Mouse (Mus musculus) fibroblast of lung, adult 2 months (primary cell): Measurements from ENCODE around the gene Dusp12.

Experiments
- DNase-seq: peaks from one replicate; pipeline ENCODE4 v3.0.0-alpha.2; 2011; ENCODE audit warnings: low read depth

Dusp12 gene

DNA sequence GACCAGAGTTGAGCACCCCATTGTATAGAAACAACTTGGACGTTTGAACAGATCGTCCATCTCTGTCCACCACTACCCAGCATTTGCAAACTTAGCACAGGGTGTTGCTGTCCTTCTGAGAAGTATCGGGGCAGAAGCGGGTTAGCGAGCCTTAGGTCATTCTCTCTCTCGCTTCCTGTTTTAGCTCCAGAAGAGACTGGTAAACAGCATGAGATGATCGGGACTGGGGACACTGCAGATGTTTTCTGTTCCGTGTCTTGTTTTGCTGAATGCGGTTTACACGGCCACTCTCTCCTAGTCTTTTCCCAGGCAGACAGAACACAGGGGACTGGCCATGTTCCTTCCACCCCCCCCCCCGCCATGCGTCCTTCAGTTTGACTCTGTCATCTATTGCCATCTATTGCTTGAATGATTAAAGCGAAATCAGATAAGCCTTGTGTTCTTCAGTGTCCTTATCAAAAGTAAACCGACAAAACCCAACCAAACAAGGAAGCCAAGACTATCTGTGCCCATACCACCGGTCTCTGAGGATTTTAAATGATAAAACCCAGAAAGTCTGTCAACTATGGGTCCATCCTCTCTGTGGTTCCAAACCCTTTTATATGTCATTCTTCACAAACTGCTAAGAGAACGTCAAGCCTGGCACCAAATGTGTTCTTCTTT, 13.2 kb upstream of the Dusp12 start:
- no peak for DNase-seq

DNA sequence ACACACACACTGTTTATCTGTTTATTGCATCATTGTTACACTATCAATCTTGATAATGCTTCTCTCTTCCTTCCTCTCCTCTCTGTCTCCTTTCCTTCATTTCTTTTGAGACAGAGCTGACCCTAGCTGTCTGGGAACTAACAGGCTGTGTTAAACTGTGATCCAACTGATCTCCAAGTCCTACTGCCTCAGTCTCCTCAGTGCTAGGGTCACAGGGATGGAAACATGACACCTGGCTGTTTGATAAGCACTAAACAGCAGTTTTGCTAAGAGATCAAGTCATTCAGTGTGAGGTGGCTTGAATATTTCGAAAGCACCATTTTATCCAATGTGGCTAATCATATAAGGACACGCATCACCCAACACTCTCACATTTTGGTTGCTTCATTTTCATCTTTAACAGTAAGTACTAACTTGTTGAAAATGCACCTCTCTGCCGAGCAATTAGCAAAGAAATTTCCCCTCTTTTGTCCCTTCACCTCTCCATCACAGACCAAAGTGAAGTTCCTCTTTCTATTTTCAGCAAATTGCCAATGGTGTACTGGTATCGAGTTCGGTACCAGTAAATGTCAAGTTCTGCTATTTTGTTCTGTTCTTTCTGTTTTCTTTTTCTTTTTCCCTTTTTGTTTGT, 11.4 kb upstream of the Dusp12 start:
- no peak for DNase-seq

DNA sequence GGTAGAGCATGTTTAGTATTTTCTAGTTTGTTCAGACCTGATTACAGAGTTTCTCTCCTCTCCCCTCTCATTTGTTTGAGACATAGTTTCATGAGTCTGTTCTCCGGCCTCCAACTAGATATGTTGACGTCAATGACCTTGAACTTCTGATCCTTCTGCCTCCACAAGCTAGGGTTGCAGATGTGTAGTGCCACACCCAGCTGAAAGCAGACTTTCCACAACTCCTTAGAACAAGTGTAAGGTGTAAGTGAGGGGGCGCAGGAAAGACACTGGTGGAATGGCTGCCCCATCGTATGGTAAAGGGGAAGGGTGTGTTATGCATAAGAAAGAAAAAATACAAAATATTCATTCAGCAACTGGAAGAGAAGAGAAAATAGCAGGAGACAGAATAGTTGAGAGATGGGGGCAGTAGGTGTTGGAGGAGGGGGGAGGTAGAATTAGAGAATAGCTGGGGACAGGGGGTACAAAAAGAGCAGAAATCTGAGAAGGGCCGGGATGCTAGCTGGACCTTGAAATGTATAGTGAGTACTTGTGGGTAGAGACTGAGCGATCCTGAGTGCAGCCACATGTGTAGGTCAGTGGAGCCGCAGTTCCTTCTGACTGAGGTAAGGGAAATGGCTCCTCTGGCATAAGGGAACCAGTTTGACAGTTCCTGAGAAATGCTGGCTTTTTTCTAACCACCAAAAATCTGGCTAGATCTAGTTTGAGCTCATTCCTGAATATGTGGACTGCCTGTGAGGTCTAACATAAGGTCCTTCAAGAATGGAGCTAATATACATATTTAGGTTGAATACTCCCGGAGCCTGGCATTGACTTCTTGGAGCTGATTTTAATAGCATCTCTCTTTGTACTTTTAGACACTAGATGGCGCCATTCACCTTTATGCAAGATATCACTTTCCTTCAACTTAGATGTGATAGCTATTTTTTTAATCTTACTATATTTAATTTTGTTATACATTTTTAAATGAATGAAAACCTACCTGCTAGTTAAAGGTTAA, 9.6 kb upstream of the Dusp12 start:
- no peak for DNase-seq

DNA sequence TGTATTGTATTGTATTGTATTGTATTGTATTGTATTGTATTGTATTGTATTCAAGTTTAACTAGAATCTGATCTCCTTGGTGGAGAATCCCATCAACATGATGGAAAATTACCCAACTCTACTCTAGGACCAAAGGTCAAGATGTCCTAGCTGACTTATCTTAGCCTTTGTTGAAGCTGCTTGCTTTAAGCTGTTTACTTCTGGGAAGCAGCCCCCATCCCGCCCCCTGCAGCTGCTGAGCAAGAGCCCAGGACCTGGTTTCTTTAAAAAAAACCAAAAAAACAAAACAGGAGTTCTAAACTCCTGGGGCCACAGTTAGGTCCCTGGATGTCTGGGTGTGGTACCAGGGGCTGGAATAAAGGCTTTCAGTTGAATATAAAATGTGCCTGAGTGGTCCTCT, 6.9 kb upstream of the Dusp12 start:
- DNase-seq: no peak

DNA sequence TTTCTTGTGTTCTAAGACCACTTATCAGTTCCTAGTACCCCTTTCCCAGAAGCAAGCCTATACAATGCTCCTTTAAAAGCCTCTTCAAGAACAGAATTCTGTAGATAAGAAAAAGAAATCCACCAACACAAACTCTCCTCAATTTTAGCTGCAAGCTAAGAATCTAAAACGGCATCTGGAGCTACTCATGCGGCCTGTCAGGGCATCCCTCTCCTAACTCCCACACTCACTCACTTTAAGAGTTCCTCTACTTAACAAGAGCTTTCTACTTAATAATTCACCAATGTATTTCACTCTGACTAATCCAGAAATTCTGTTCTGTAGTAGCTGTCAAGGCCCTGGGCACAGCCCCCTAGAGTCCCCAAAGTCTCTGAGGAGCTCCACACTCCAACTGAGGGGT, 6.3 kb upstream of the Dusp12 start:
- DNase-seq: no peak

DNA sequence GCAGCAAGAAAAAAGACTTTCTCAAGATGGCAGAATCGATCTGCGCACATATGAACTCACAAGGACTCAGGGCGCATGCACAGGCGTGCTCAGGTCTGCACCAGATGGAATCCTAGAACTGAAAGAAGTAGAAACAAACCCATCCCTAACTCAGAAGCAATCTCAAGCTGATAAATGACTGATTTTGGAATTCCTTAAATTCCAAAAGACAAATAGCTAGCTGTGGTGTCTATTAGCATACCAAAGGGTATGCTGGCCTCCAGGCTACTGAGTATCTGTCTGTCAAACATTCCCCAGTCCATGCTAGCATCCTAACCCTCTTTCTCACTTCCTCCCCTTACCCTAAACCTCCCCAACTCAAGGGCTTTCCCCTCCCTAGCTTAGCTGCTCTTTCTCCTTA, 4.0 kb upstream of the Dusp12 start:
- DNase-seq: no peak

DNA sequence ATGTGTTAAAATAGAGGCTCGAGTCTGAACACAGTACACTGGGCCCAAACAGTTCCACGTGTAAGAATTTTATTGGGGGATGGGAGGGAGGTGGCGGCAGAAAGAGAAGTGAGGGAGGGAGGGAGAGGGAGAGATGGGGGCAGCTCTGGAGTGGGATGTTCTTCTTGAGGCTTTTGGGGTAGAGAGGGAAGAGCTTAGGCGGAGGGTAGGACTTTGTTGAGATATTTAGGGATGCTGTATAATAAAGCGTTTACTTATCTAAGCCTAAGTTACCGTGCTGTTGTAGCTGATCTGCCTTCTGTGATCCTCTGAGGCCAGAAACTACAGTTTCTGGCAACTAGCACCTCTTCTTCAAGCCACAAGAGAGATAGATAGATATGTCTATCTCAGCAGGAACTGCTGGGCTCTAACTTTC, 711 bp upstream of the Dusp12 start:
- no peak for DNase-seq

DNA sequence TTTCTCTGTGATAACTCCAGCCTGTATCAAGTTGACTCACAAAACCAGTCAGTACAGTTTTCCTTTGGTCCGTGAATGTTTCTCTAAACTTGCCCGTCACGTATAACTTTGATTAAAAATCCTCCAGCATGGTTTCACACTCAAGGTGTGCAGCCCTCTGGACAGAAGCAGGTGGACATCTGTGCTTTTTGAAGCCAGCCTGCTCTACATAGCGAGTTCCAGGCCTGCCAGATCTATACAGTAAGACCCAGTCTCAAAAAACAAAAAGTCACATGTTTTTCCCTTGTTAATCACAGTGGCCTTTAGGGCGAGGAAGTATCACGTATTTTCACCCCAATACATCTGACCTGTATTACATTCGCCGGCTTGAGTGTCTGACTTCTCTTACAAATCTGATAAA, 950 bp downstream of the Dusp12 start:
- DNase-seq: no peak

DNA sequence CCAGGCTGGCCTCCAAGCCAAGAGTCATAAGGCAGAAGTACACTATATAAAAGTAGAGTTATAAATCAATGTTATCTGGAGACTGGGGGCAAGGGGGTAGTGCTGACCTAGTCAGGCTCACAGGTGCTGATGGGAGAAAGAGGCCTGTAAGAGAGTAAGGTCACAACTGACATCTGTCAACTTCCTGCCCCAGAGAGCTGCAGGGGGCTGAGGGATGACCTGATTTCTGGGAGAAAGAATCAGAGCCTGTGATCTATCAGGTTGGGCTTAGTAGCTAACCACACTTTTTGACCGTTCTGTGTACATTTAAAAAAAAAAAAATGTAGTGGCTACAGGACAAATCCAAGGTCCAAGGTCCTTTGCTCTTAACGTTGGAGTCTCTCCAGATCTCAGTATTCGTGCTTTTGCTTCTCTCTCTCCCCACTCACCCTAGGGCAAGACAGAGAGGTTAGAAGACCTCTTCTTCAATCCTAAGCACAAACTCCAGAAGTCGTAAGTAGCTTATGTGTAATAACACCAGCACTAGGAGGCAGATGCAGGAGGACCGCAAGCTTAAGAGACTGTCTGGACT, 2.3 kb downstream of the Dusp12 start:
- DNase-seq: no peak

DNA sequence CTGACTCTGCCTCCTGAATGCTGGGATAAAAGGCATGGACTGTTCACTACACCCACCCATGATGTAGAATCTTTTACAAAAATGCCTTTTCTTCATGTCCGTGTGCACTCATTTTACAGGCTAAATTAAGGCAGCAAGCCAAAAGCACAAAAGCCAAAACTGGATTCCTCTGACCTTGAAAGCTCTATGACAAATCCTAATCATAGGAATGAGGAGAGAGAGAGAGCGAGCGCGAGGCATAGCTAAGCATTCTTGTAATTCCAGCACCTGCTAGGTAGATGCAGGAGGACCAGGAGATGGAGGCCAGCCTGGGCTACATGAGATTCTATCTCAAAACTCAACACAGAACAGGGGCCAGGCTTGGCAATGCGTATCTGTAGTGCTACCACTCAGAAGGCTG, 8.4 kb downstream of the Dusp12 start:
- no peak for DNase-seq

DNA sequence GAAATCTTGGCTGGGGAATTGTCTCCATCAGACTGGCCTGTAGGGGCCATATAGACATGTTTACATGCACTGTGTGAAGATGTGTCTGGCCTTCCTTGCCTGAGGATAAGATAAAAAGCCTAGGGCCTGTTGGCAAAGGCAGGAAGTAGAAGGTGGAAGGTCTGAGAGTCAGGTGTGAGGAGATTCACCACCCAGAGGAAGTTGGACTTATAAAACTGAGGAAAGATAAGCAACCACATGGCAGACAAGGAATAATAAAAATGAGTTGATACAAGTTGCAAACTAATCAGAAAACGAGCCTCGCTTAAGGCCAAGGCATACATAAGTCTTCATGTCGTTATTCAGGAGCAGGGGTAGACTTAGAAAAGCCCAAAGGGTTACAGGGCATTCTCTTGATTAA, 9.7 kb downstream of the Dusp12 start:
- DNase-seq: no peak

DNA sequence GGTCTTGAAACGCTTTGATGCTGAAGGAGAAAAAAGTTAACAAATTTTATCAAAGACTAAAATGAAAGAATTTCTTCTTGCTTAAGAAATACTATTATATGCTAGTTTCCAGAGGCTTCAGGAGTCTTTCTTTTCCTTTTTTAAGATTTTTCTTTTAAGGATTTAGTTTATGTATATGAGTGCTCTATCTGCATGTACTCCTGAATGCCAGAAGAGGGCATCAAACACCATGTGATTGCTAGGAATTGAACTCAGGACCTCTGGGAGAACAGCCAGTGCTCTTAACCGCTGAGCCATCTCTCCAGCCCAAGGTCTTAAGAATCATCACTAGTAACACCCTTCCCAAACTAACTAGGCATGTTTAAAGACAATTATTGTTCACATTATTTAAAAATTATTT, 13.4 kb downstream of the Dusp12 start:
- no peak for DNase-seq

DNA sequence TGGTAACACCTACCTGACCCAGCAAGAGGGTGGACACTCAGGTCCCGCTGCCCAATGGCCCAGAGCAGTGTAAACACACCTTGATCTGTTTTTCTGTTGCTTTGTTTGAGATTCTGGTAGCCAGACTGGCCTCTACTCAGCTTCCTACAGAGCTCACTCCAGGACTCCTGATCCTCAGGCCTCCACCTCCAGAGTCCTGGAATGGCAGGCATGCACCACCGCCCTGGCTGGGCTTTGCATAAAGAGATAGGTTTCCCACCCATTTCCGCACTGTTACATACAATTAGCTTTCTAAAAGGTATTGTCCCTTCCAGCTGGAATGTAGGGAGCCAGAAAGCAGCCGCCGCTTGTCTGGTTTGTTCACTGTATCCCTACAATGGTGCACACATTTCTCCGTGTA, 13.9 kb downstream of the Dusp12 start:
- no peak for DNase-seq

DNA sequence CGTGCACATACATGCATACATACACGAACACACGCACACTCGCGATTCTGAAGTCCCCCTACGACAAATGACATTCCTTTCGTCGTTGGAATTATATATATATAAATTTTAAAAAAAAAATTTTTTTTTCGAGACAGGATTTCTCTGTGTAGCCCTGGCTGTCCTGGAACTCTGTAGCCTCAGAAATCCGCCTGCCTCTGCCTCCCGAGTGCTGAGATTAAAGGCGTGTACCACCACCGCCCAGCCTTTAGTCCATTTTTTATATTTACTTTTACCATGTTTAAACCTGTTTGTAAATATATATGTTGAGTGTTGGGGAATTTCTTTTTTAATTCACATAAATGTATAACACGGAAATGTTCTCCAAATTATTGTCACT, 16.4 kb downstream of the Dusp12 start:
- DNase-seq: no peak

DNA sequence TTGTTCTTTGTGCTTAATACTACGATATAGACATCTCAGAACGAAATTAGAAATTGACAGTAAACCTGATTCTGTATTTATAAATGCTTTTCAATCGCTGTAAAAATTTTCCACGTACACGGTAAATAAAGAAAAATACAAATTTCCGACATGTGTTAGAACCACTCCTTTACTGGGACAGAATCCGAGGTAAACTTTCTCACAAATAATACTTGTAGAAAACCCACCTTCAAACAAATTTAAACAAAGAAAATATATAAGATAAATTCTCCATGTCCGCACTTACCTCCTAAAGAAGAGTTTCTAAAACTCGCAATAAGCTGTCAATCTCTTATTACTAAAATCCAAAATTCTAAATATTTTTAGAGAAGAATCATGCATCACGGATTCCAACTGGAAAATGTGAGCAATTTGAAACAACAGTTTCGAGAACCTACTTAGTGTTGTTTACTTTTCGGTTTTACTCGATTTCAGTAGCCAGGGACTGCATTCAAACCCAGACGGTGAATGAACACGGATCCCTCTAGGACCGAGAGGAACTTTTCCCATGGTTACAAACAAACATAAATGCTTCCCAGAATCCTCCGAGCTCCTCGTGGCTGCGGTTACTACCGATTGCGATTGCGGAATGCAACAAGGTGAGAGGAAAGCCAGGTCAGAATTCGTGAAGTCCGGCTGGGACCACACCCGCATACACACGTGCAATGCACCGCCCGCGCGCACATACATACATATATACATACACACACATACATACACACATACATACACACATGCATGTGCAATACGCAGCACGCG, 17.0 kb downstream of the Dusp12 start:
- DNase-seq: peak; percentile 66

DNA sequence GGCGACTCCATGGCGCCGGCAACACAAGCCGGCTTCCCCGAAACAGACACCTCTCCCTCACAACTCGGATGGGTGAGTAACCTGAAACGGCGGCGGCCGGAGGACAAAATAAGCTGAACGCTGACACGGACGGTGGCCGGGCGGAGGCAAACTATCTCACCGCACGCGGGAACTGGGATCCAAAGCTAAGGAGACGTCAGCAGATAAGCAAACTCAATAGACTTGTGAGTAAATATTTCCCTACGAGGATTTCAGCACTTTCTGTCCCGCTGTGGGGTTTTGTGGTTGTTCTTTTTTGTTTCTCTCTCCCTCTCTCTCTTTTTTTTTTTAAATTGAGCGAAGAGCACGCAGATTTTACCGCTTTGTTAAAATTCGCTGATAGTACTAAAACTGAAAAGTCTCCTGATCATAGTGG, 17.6 kb downstream of the Dusp12 start, which contains the start of gene Atf6:
Atf6 (minus strand) TSS at position 81 of the 415 bp plus-strand sequence.
- peak; percentile 76 for DNase-seq

DNA sequence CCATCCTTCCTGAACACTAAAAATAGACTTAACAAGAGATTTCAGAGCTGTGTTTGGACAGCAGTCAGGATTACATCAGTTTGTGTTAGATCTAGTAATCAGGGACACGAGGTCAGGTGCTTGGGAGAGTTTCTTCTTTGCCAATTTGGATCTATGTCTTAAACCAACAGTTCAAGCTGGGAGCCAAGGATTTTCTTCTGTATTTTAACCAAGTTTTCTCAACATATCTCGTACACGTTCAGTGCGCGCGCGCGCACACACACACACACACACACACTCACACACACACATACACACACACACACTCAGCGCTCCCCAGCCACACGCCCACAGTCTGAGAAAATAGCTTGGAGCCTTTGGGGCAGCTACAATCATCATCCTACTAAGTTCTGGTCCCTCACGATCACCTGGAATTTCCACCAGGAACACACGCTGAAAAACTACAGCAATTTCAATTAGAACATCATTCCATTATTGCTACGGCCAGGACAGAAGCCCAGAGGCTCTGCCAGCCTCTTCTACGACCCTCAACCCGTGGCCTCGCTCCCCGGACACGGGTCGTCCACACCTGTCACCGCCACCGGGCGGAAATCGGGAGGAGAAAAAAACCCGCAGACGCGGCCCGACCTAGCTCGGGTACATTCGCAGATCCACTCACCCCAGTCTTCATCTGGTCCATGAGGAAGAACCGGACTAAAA, 18.2 kb downstream of the Dusp12 start:
- no peak for DNase-seq

DNA sequence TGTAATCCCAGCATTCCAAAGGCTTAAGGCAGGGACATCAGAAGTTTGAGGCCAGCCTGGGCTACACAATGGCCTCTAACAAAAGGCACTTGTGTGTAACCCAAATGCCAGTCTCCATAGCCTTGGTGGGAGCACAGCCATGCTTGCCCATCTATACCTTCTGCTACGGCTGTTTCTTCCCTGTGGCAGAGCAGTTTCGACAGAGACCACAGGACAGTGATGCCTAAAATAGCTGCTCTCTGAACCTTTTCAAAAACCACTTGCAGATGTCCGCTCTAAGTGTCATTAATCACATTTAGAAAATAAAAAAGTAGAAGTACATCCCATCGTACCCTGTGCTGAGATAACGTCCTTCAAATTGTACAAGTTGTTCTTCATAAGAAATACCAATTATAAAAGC, 19.9 kb downstream of the Dusp12 start:
- no peak for DNase-seq

DNA sequence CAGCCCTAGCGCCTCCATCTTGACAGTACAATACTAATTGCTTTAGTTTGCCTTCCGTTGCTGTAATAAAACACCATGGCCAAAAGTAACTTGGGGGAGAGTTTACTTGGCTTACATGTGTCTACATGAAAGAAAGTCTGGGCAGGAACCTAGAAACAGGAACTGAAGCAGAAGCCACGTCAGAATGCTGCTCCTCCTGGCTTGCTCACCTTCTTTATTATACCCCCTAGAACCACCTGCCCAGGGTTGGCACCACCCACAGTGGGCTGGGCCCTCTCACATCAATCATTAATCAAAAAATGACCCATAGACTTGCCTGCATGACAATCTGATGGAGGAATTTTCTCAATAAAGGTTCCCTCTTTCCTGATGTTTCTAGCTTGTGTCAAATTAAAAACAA, 20.6 kb downstream of the Dusp12 start:
- no peak for DNase-seq

DNA sequence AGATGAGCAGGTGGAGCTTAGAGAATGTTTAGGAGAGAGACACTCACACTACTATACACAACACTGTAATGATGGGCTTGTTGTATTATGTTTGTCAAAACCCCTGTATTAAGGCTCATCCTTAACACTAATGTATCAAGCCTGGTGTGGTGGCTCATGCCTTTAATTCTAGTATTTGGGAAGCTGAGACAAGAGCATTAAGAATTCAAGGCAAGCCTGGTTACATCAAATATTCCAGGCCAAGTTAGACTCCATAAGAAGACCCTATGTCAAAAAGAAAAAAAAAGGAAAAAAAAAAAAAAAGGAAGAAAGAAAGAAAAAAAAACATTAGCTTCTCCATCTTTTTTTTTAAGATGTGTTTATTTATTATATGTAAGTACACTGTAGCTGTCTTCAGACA, 21.1 kb downstream of the Dusp12 start:
- DNase-seq: no peak

DNA sequence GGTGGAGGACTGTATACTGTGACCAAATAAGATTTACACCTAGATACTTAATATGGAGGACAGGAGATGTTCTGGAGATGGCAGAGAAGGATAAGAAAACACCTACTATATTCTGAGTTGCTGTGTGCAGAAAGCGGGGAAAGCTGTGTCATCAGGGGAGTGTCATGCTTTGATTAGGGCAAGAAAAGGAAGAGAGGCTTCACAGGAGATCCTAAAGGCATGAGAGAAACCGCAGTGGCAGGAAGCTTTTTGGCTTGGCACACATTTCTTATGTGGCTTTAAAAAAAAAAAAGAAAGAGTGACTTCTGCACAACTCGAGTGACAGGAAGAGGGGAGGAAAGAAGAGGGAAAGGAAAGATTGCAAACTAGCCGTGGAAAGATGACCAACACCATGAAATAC, 22.3 kb downstream of the Dusp12 start:
- no peak for DNase-seq
